Mouse (Mus musculus) limb, embryonic 14.5 days (tissue): Measurements from ENCODE around the gene Gm42421. TPM values are rescaled to one million over a fixed set of nuclear protein-coding genes. Genes with fewer than 3 reads are reported as not detected.

Experiments used
- ATAC-seq: fragments of 200-750 bp; cut with Nextera tagmentation; 2 replicates; pipeline ENCODE4 v1.8.0; 2017; ENCODE audit warnings: low read depth, moderate number of reproducible peaks, moderate TSS enrichment; ENCODE audit not compliant: low FRiP score
- DNase-seq: peaks from one replicate; pipeline ENCODE4 v3.0.0-alpha.2; 2015; ENCODE audit warnings: low spot score
- H3K27ac ChIP-seq: fragments of 300-500 bp; sonication (generic); replicated peaks from 2 replicates; pipeline ENCODE4 v1.5.1; 2014; ENCODE audit warnings: low read depth, mild to moderate bottlenecking, low read length, moderate library complexity, mixed read lengths
- H3K27me3 ChIP-seq: fragments of 300-500 bp; sonication (generic); 2 replicates; pipeline ENCODE4 v1.6.1; 2014; ENCODE audit warnings: low read length, mixed read lengths; ENCODE audit not compliant: control insufficient read depth, insufficient read depth
- H3K36me3 ChIP-seq: fragments of 300-500 bp; sonication (generic); 2 replicates; pipeline ENCODE4 v1.6.1; 2014; ENCODE audit warnings: mild to moderate bottlenecking, low read length, moderate library complexity, mixed read lengths; ENCODE audit not compliant: control insufficient read depth, insufficient read depth
- H3K4me1 ChIP-seq: fragments of 300-500 bp; sonication (generic); 2 replicates; pipeline ENCODE4 v1.6.1; 2014; ENCODE audit warnings: antibody characterized with exemption, low read length, mixed read lengths; ENCODE audit not compliant: control insufficient read depth, insufficient read depth
- H3K4me2 ChIP-seq: fragments of 300-500 bp; sonication (generic); replicated peaks from 2 replicates; pipeline ENCODE4 v1.6.1; 2014; ENCODE audit warnings: low read depth, mild to moderate bottlenecking, low read length, moderate library complexity; ENCODE audit not compliant: severe bottlenecking
- H3K4me3 ChIP-seq: fragments of 300-500 bp; sonication (generic); replicated peaks from 2 replicates; pipeline ENCODE4 v1.5.1; 2014; ENCODE audit warnings: low read length
- H3K9ac ChIP-seq: fragments of 300-500 bp; sonication (generic); 2 replicates; pipeline ENCODE4 v1.6.1; 2014; ENCODE audit warnings: mild to moderate bottlenecking, low read depth, low read length, moderate library complexity; ENCODE audit not compliant: severe bottlenecking
- H3K9me3 ChIP-seq: fragments of 300-500 bp; sonication (generic); 2 replicates; pipeline ENCODE4 v1.6.1; 2016; ENCODE audit warnings: low read length; ENCODE audit not compliant: control insufficient read depth
- POLR2A ChIP-seq: fragments of 200-500 bp; IDR thresholded peaks from 2 replicates; pipeline ENCODE4 v1.8.0; 2012; ENCODE audit warnings: inconsistent platforms, mild to moderate bottlenecking, moderate library complexity, borderline replicate concordance; ENCODE audit not compliant: insufficient read depth, insufficient read length; ENCODE audit errors: extremely low read depth
- WGBS: fragments of 180-500 bp; shearing (Covaris S2); extraction: QIAGEN DNeasy Blood & Tissue Kit; methylation state at CpG from one replicate; pipeline ENCODE4 v1.1.7; 2014; 5-methylcytosine and 5-hydroxymethylcytosine counted together
- polyA plus RNA-seq, 2 experiments: library from polyadenylated mRNA; depleted of rRNA in 1 of 2; stranded (reverse) in 1 of 2; unstranded in 1 of 2; fragments of >200 nt; fragmentation: Nextera tagmentation in 1 of 2; extraction: Ambion mirVana in 1 of 2; gene quantifications; 2 replicates each; pipeline versions ENCODE4 v1.2.1 to v1.2.3; 2012 to 2014

The Gm42421 gene
- 1.6 TPM in 2 replicates for polyA plus RNA-seq (2012; rRNA removed)
- 0.76 and 1.6 TPM in 2 replicates for polyA plus RNA-seq (2014; fragmentation: Nextera tagmentation; extraction: Ambion mirVana)

GRCm38 (mm10) chr5:143927875-143928274 is at the start of gene Gm42421:
Gene Gm42421, plus strand, starts transcription at chr5:143928175.
- Histone ChIP-seq H3K27me3 (no peaks in the 10 kb centered on the region), H3K4me1 (no peaks in the 10 kb centered on the region), H3K9ac (no peak within 1 kb of the TSS), H3K27ac (no peak within 1 kb of the TSS), H3K4me3 (no peak within 1 kb of the TSS), H3K4me2 (no peak within 1 kb of the TSS), H3K36me3 (peaks cover 79% of the 10 kb centered on the region), H3K9me3 (no peaks in the 10 kb centered on the region)
- WGBS, result 90% methylated on average over 8 of the region's 8 CpGs
- ATAC-seq, result no peak
- no peak for DNase-seq
- TF ChIP-seq POLR2A, result no peak

DNA sequence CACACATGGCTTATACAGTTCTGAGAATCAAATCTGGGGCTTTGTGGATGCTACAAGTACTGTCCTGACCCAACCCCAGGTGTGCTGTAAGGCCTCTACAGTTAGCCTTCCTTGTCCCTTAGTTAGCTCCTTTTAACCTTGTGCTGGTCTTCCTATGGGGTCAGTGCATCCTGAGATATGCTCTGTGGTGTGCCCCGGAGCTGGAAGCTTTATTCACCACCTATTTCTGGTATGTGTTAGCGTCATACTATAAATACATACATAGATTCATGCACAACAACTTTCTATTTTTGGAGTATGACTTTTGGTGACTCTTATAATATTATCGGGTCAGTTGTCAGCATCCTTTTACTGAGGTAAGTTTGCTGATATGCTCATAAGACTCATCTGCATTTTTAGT is 42.7 kb upstream of the Gm42421 start:
- ATAC-seq, result no peak
- H3K4me2 ChIP-seq, result no peak overlapping the region
- H3K4me3 ChIP-seq, result no peak overlapping the region
- H3K36me3 ChIP-seq, result peaks cover 97% of the 10 kb centered on the region
- H3K27me3 ChIP-seq, result no peaks in the 10 kb centered on the region
- H3K9me3 ChIP-seq, result 0 out of 2 replicates have a peak, but pooled peaks cover 3% of the 10 kb centered on the region
- H3K4me1 ChIP-seq, result no peaks in the 10 kb centered on the region
- DNase-seq, result no peak
- TF ChIP-seq POLR2A, result no peak
- H3K27ac ChIP-seq, result no peak overlapping the region
- H3K9ac ChIP-seq, result no peak overlapping the region
- 93% methylated on average over 3 of the region's 3 CpGs for WGBS

DNA sequence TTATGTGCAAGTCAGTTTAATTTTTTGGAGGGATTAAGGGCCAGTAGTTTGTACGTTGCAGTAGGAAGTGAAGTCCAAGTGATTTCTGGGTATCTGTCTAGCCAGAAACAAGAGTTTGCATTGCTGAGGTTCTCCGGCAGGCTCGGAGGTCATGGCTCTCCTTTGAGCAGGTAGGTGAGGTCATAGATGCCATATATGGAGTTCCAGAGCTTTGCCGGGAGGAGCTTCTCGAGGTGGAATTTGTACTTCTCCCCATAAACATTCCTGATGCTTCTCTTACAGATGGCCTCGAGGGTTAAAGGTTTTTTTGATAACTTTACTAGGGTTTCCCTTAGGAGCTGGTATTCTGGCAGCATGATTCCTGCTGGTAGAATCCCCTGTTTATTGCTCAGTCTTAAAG is 37.2 kb upstream of the Gm42421 start:
- Histone ChIP-seq H3K4me2 (no peak overlapping the region), H3K27ac (no peak overlapping the region), H3K9me3 (0 out of 2 replicates have a peak, but pooled peaks cover 3% of the 10 kb centered on the region), H3K4me3 (no peak overlapping the region), H3K27me3 (no peaks in the 10 kb centered on the region), H3K9ac (no peak overlapping the region), H3K4me1 (no peaks in the 10 kb centered on the region), H3K36me3 (peaks cover 68% of the 10 kb centered on the region)
- ATAC-seq, result no peak
- TF ChIP-seq POLR2A, result no peak
- no peak for DNase-seq
- 52% methylated on average over 6 of the region's 6 CpGs for WGBS

DNA sequence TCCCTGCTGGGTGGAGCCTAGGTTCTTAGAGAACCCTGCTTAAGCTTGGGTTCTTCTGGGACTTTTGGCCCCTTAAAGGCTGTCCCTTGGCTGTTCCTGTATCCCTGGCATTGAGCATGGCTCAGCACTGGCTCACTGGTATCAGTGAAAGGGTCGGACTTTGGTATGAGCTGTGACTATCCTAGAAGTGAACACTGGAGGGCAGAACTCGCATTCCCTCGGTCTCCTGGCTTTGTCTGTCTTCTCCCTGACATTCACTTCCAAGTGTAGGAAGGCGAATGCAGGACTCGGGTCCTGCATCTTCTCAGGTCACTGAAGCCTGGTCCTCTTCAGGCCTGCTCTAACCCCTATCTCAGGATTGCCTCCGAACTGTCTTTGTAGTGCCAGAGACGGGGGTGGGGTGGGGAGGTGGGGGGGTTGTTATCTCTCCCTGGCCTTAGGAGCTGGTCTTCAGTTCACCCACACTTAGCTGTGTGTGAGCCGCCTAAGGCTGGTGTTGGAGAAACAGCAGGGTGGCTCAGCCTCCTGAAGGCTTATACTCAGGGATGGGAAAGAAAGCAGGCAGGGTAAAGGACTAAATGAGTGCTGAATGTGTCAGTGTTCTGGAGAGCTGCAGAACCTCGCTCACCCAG is 35.6 kb upstream of the Gm42421 start:
- no peaks in the 10 kb centered on the region for H3K9me3 ChIP-seq
- WGBS, result 70% methylated on average over 9 of the region's 9 CpGs

GRCm38 (mm10) chr5:143893396-143893795 is 34.6 kb upstream of the Gm42421 start:
- Histone ChIP-seq H3K27me3 (no peaks in the 10 kb centered on the region), H3K36me3 (peaks cover 61% of the 10 kb centered on the region), H3K4me1 (no peaks in the 10 kb centered on the region), H3K9me3 (no peaks in the 10 kb centered on the region), H3K27ac (no peak overlapping the region), H3K4me2 (no peak overlapping the region), H3K4me3 (no peak overlapping the region), H3K9ac (no peak overlapping the region)
- DNase-seq (no peak), ATAC-seq (no peak)
- 68% methylated on average over 5 of the region's 5 CpGs for WGBS
- no peak for TF ChIP-seq POLR2A

More for the DNA sequence above, 35.6 kb upstream of the Gm42421 start:
- TF ChIP-seq POLR2A, result no peak
- no peak overlapping the region for H3K4me2 ChIP-seq
- no peak overlapping the region for H3K4me3 ChIP-seq
- DNase-seq (no peak), ATAC-seq (no peak)
- H3K9ac ChIP-seq, result no peak overlapping the region
- H3K27ac ChIP-seq, result no peak overlapping the region
- no peaks in the 10 kb centered on the region for H3K27me3 ChIP-seq
- no peaks in the 10 kb centered on the region for H3K4me1 ChIP-seq
- H3K36me3 ChIP-seq, result peaks cover 61% of the 10 kb centered on the region
